Mouse (Mus musculus): ENCODE data around the gene Scn2b.

GRCm38 (mm10) chr9:45130119-45130518 lies 12.5 kb downstream of the Scn2b start:
- TF ChIP-seq POLR2A (IDR thresholded peaks at IDR 0.05; ENCODE audit: extremely low read depth, insufficient read depth, low read length) (no peak), CTCF (IDR thresholded peaks at IDR 0.05; ENCODE audit: low read depth, low read length) (no peak)
